Mouse (Mus musculus) megakaryocyte progenitor cell, adult 5-6 weeks (primary cell): ENCODE measurements around the gene Vkorc1l1. TPM values are rescaled to one million over a fixed set of nuclear protein-coding genes. Genes with fewer than 3 reads are reported as not detected.
"Not testable (repeated sequence)": the region's sequence is repeated elsewhere in the genome, so short reads cannot be mapped to it uniquely, and the experiment has no call there.

Experiments used
- ATAC-seq: replicated peaks from 2 replicates; pipeline ENCODE4 v1.8.0; 2016; ENCODE audit warnings: mild to moderate bottlenecking, moderate TSS enrichment, inconsistent platforms; ENCODE audit not compliant: poor library complexity
- total RNA-seq, 2 experiments: library from RNA; stranded (forward) in 1 of 2; stranded (reverse) in 1 of 2; fragments of 157-497, 149-512 nt in 1 of 2; fragments of 200-1000 nt in 1 of 2; gene quantifications; 2 replicates each; pipeline versions ENCODE4 v1.2.3 to v1.2.4; 2015 to 2017

The Vkorc1l1 gene
- total RNA-seq (2015) (60.1 and 72.6 TPM in 2 replicates), total RNA-seq (2017) (25.7 and 34.0 TPM in 2 replicates)

GRCm38 (mm10) chr5:129941495-129942045, at the start of gene Vkorc1l1:
TSS of gene Vkorc1l1 (plus strand) at chr5:129941970.
- ATAC-seq, result peak; percentile 81

- peak; percentile 100 for ATAC-seq
Observed at GRCm38 (mm10) chr5:129895198-129896088, 46.3 kb upstream of the Vkorc1l1 start, which contains the start of gene Zbed5. TSS of gene Zbed5 (plus strand) at chr5:129895723.

GRCm38 (mm10) chr5:129898449-129898848, 43.3 kb upstream of the Vkorc1l1 start, which contains the start of gene Phkg1:
TSS of gene Phkg1 (minus strand) at chr5:129898549.
- ATAC-seq, result no peak

- no peak for ATAC-seq
Observed at GRCm38 (mm10) chr5:129907775-129908174, 34.0 kb upstream of the Vkorc1l1 start.

GRCm38 (mm10) chr5:129908242-129908965, 33.4 kb upstream of the Vkorc1l1 start, which contains the start of gene Nupr1l:
TSS of gene Nupr1l (plus strand) at chr5:129908540.
- ATAC-seq, result peak; percentile 98

GRCm38 (mm10) chr5:129909147-129909546, 32.6 kb upstream of the Vkorc1l1 start:
- ATAC-seq, result no peak

GRCm38 (mm10) chr5:129909591-129909990, 32.2 kb upstream of the Vkorc1l1 start:
- no peak for ATAC-seq

GRCm38 (mm10) chr5:129914024-129914423, 27.7 kb upstream of the Vkorc1l1 start:
- peak; percentile 98 for ATAC-seq

- not testable (repeated sequence) for ATAC-seq
Observed at GRCm38 (mm10) chr5:129915491-129915890, 26.3 kb upstream of the Vkorc1l1 start.

- ATAC-seq, result no peak
Observed at GRCm38 (mm10) chr5:129918065-129918651, 23.6 kb upstream of the Vkorc1l1 start.

- ATAC-seq, result no peak
Observed at GRCm38 (mm10) chr5:129918752-129919151, 23.0 kb upstream of the Vkorc1l1 start.

GRCm38 (mm10) chr5:129919320-129919719, 22.4 kb upstream of the Vkorc1l1 start:
- ATAC-seq, result no peak

GRCm38 (mm10) chr5:129921972-129922371, 19.8 kb upstream of the Vkorc1l1 start:
- ATAC-seq, result no peak

GRCm38 (mm10) chr5:129924820-129925452, 16.8 kb upstream of the Vkorc1l1 start:
- ATAC-seq, result peak; percentile 74

GRCm38 (mm10) chr5:129925933-129926332, 15.8 kb upstream of the Vkorc1l1 start:
- ATAC-seq, result no peak

- peak; percentile 76 for ATAC-seq
Observed at GRCm38 (mm10) chr5:129929924-129930855, 11.6 kb upstream of the Vkorc1l1 start.

GRCm38 (mm10) chr5:129936941-129937340, 4.8 kb upstream of the Vkorc1l1 start:
- ATAC-seq, result no peak

- ATAC-seq, result no peak
Observed at GRCm38 (mm10) chr5:129940281-129940680, 1.5 kb upstream of the Vkorc1l1 start.
